Mouse (Mus musculus): ENCODE data around the gene Ndufaf3.

Ndufaf3 gene

DNA sequence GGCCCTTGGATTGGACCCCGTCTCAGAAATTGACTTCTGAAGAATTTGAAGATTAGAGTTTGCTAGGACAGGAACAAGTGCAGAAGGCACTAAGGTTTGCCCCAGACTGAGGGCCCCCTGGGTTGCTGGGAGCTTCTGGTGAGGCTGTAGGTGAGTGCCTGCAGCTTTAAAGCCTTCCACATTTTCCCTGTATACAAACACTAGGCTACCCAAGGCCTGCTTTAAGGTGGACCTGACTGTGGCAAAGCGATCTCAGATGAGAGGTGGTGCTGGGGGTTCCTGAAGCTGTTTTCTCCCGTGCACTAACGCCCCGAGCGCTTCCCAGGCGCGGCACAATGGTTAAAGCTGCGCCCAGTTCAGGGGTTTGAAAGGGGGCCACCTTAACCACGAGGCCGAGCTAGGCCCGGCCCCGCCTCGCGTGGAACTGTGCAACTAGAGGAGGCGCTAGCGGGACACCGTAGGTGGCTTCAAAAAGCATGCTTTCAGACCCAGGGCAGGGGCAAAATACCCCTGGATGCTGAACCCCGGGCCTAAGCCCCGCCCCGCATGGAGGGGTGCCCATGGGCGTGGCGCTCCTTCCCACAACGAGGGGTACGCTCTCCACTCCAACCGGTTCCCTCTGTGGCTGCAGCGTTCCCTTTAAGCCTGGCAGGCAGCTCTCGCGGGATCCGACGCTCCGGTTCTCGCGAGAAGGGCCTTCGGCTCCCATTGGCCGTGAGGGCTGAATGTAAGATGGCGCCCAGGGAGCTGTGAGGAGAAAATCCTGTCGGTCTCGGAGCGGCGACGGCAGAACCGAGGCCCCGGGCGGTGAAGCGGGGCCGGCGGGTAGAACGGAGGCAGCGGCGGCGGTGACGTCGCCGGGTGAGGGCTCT lies 50.6 kb downstream of the Ndufaf3 start, which contains the start of gene Qrich1:
Qrich1 (plus strand) TSS at position 427 of the 872 bp plus-strand sequence.
- DNase-seq, result peak; percentile 97

Measured in kidney, adult 18-20 months (tissue).